Mouse (Mus musculus): ENCODE results near the gene Rsl1d1.
"Not testable (repeated sequence)": the region's sequence is repeated elsewhere in the genome, so short reads cannot be mapped to it uniquely, and the experiment has no call there.

The Rsl1d1 gene

GRCm38 (mm10) chr16:11157721-11158120, 45.4 kb downstream of the Rsl1d1 start:
- not testable (repeated sequence) for DNase-seq

GRCm38 (mm10) chr16:11154500-11154899, 48.6 kb downstream of the Rsl1d1 start:
- no peak for DNase-seq

- peak; percentile 95 to 98 for DNase-seq
Measured at GRCm38 (mm10) chr16:11143706-11144483, 59.2 kb downstream of the Rsl1d1 start.
